Mouse (Mus musculus): Measurements from ENCODE around the gene Dcbld2.

DNA sequence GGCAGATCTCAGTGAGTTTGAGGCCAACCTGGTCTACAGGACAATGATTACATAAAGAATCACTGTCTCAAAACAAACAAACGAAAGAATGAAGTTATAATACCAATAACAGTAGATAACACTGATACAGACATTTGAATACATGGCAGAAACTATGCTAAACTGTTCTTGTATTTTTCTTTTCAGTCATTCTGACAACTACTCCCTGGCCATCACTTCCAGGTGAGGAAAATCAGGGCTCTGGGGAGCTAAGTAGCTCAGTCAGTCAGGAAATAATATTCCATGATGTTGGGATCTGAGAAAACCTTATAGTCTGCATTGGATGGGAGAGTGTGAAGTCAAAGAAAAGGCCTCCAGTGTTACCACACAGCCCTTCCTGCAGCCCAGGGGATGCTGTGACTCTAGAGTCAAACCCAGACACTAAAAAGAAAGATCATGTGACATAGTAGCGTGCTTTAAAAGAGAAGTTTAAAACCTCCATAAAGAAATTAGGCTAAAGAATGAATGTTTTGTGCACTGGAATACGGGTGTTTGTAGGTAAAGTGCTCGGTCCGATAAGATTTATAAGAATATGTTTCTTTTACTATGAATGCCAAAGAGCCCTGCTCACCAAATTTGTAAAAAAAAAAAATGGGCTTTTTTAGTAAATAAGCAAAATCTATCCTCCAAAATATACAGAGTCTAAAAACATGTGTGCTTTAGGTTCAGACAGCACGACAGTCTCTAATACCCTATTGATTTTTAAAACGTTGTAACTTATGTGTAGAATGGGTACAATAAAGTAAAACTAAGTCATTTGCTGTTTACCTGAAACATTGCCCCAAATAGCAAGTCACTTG is 108.9 kb downstream of the Dcbld2 start:
- TF ChIP-seq CTCF (conservative IDR thresholded peaks at IDR 0.05; ENCODE audit: low read length) (no peak), POU5F1 (IDR thresholded peaks at IDR 0.05; ENCODE audit: borderline replicate concordance, low read length) (no peak), NANOG (IDR thresholded peaks at IDR 0.05; ENCODE audit: borderline replicate concordance, low read length) (no peak)

All from E14TG2a.4 (cell line).